Mouse (Mus musculus) thymus, adult 18-20 months (tissue): ENCODE data around the gene Cd47.
A peak's percentile ranks its signal among the peaks of the same experiment; 100 is the strongest.

Experiments
- DNase-seq, 2 experiments: peaks; one replicate each; pipeline ENCODE4 v3.0.0; 2022; ENCODE audit warnings: mixed read lengths in 2 of 2

The Cd47 gene

DNA sequence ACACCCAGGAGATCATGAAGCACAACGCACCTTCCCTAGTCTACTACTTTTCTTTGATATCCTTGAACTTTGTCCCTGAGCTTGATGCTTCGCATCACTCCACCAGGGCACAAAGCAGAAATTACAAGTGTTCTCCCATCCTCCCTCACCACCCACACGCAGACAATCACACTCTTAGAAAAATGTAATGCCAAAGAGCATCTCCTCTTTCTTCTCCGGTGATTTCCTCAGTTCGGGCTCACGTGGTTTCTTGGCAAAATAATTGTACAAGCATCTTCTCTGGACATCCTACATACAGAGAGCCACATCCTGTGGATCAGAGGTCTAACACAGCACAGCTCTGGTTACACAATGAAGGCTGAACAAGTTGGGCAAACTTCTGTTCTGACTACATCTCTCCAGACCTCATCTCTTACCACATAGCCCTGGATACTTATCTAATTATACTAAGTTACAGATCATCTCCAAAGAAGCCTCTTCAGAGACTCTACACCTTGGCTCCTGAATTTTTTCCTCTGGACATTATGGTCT is 36.4 kb downstream of the Cd47 start:
- DNase-seq = no peak

DNA sequence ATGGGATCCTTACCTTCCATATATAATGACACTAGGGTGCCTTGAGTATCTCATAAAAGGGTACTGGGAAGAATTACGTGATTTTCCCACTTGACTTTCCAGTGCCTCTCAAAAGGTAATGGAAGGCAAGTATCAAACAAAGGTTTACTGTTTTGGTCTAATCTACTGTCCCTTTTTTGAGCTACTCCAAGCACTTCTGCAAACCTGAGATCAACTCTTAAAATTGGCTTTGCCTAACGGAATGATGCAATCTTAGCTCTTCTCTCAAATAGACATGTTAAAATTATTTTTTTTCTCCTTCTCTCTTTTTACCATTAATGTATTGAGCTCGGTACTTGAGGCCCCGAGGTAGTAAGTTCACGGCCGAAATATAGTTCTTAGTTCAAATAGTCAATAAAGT is 38.6 kb downstream of the Cd47 start:
- no peak for DNase-seq

DNA sequence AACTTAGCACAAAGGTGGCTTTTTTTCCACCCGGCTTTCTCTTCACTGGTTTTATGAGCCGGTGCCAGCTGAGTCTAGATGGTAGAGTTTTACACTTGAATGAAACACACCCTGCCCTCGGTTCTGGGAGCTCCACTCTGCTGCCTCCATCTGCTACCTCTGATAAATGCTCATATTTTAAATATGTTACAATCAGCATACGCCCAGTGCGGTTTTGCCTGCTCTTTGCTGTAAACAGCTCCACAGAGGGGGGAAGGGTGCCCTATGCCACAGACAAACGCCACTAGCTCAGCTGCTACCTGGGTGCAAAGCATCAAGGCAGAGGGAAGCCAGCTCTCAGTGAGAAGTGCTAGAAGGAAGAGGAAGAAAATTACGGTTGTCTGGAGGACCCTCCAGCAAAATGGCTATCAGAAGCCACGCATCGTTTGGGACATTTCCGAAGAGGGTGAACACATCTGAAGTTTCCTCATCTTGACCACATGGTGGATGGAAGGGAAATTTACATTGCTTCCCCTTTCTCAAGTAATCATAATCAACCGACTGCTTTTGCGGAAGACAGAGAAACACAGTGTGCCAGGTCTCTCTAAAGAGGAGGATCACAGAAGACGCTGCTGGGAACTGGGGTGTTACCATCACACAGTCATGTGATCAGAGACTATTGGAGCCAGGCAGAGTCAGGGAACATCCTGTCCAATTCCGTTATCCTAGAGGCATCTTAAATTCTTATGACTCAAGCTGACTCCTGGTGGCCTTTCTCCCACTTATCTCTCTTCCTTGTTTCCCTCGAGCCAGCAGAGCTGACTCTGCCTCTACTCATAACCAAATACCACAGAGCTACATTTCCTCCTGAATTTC is 39.6 kb downstream of the Cd47 start:
- peak; percentile 84 to 93 for DNase-seq

DNA sequence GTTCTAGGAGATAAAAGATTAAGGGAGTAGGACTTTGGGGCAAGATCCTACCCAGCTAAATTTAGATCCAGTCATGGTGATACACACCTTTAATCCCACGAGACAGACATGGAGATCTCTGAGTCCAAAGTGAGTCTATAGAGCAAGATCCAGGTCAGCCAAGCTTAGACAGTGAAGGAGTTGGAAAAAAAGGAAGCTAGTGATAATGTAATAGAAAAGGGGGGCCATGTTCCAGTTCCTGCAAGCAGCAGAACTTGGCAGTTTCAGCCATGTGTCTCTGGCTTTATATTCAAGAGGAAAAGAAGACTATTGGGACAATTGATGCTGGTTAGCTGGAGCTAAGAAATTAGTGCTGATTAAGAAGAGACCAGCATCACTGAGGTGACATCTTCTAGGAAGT is 43.4 kb downstream of the Cd47 start:
- no peak for DNase-seq

DNA sequence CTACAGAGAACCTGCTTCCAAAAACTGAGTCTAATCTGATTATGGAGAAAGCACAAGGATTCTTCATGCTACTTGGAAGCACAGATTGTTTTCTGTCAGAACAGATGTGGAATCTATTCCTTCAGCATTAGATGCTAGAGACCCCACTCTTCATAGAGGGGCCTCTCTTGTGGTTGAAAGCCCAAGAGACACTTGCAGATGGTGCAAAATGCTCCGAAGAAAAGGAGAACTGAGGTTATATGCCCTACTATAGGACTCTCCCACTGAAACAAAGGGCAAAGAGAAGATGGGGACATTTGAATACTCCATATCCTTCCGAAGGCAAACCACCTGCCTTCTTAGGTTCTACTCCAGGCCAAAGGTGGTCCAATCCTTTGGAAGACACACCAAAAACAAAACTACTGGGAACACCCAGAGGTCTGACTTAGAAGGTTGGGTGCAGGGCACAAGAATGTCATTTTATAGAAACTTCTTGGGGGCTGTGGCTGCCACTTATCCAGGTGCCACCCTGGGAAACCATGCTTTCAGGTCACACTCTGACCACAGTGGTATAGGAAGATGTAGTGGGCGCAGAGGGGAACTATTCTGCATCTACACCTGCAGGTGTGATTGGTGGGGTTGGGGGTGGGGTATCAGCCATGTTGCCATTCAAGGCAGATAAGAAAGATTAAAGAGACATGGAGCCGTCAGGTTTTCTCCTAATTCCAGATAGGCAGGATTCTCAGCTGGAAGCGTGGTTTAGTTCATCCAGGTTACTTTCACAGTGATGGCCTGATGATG is 47.1 kb downstream of the Cd47 start:
- DNase-seq = peak in 1 of 2 experiments; percentile 65

DNA sequence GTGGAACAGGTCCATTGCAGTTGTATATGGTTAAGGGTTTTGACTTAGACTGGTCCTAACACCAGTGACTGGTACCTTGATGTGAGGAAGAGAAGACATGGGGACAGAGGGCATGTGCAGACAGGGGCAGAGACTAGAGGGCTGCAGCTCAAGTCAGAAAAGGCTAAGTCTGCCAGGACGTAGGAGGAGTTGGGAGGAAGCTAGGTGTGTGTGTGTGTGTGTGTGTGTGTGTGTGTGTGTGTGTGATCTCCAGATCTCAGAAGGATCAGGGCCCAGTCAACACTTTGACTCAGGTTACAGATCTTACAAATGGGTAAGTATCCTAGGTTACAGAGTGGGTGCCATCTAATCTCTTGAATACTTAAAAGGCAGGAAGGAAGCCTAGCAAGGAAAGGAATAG is 48.3 kb downstream of the Cd47 start:
- DNase-seq = no peak

DNA sequence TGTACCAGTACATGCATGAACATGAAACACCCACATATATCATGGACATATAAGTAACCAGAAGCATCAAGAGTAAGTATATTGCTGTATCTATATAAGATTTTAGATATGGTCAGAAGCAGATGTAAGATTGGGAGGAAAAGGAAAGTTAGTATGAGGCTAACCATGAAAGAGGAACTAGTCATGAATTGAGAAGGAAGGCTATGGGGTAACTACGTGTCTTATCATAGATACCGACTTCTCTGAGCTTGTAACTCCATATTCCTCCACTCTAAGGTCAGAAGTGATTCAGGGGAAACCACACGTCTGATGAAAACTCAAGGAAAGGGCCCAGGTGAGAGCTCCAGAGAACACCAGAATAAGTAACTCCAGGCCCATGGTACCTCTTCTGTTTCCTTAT is 52.6 kb downstream of the Cd47 start:
- DNase-seq = no peak

DNA sequence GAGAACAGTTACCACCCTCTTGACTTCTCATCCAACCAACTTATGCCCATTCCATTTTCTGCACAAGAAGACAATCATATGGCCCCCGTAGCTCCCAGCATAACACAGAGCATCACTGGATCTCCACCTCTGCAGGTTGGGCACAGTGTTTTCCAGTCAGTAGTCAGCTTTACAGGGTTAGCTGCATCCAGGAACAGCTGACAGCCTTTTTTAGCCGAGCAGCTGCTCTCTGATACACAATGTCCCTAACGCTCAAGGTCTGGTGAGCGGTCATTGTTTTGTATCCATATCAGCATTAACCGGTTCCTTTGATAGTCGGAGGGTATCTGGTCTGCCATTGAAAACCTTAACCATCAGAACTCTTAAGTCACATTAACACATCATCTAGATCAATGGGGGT is 53.3 kb downstream of the Cd47 start:
- no peak for DNase-seq

DNA sequence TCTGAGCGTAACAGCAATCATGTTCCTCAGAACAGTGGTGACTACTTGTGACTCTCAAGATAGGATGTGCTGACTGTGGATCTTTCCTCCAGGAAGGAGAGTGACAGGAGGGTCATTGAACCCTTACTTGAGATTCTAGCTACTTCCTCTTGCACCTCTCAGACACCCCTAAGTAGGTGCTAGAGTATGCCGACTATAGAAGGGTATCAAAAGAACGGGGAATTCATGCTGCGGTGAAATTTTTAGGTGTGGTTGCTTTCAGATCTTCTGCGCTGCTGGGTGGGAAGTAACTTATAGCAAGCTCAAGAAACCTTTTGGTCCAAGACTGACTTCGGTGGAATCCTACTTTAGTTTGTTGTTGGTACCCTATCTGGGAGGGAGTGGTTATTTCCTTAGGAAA is 53.9 kb downstream of the Cd47 start:
- peak in 1 of 2 experiments; percentile 59 for DNase-seq

DNA sequence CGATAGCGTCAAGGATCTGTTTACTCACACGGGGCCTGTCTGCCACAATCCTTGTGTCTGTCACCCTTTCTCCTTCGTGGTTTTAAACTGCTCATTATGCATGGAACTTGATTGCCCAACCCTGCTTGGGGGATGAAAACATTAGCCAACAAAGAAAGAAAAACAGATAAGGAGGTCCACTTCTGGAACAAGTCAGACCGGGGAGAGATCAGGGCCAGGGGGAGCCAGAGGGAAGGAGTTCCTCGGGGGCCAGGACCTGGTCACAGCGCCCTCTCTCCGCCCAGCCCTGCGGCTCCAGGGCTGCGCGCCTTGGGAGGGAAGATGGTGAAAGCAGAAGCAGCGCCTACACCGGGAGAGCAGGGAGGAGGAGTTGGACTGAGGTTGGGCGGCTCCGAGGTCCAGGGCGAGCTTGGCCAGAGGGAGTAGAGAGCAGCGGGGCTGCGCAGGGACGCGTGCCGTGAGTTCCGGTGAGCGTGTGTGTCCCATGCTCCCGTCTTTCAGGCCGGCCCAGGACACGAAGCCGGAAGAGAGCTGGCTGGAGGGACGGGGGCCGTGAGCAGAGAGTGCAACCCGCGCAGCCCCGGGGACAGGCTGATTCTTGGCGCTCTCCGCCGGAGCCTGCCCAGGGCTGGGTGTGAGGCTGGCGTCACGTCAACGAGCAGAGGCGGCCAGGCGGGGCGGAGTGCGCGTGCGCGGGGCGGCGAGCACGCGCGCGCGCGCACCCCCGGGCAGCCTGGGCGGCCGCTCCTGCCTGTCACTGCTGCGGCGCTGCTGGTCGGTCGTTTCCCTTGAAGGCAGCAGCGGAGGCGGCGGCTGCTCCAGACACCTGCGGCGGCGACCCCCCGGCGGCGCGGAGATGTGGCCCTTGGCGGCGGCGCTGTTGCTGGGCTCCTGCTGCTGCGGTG is 54.9 kb downstream of the Cd47 start:
- peak; percentile 88 to 89 for DNase-seq

DNA sequence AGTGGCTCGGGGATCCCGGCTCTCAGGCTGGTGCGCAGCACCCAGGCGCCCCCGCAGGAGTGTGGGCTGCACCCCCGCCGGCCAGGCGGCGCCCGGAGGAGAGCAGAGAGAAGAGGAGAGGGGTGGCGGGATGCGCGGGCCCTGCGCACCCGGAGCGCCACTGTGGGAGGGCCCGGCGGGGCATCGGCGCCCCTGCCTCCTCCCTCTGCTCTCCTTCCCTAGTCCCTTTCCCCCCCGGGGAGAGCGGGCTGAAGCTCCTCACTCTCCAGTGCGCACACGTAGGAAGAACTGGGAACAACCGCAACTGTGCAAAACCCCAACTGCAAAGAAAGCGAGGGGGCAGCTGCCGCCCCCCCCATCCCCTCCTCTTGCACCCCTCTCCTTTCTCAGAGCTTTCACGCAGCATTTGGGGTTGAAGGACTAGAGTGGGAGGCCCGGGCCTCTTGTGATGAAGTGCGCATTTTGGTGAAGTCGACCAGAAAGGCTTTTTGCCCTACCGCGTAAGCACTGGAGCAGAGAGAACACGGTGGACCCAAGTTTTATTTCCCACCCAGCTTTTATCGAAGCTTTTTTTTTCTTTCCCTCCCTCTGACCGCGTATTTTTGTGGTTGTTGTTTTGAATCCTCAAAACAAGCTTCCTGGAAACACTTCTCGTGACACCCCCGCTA is 55.6 kb downstream of the Cd47 start:
- no peak for DNase-seq

DNA sequence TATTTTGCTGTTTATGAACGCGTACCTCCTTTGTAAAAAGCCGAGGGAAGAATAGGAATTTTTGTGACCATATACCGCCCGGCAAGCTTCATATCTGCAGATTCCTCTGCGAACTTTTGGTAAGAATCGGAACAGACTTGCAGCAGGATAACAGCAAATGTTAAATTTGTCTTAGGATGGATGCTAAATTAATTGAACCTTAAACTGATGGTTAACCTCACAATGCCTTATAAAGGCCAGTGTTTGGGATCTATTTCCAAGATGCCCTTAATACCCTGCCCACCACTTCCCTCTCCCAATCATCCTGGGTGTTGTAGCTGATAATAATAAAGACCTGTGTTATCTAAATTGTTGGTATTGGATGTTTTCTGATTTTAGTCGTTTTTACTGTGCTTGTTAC is 56.3 kb downstream of the Cd47 start:
- no peak for DNase-seq

DNA sequence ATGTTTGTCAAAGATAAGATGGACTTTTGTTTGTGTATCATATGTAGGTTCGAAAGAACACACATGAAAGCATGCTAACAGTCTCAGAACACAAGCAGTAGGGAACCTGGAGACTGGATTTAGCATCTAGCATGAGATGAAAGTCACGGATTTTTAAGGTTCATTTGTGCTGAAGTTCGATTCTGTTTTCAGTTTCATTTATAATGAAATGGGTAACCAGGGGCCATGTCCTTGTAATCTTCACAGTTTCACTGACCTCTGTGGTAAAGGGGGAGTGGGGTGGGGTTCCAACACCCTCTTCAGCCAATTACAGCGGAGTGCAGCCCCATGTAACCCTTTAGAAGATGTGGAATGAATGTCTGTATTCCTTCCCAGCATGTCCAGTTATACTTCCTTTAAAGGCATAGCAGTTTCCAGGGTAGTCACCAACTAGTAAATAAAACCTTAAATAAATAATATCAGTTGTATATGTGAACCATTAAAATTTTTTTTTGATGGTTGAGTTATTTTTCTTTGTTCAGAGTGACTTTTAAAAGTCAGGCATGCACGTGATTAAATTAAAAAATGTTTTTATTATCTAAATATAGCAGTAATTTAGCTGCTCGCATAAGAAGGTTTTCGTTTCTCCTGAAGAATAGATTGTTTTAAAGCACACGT is 57.3 kb downstream of the Cd47 start:
- DNase-seq = no peak

DNA sequence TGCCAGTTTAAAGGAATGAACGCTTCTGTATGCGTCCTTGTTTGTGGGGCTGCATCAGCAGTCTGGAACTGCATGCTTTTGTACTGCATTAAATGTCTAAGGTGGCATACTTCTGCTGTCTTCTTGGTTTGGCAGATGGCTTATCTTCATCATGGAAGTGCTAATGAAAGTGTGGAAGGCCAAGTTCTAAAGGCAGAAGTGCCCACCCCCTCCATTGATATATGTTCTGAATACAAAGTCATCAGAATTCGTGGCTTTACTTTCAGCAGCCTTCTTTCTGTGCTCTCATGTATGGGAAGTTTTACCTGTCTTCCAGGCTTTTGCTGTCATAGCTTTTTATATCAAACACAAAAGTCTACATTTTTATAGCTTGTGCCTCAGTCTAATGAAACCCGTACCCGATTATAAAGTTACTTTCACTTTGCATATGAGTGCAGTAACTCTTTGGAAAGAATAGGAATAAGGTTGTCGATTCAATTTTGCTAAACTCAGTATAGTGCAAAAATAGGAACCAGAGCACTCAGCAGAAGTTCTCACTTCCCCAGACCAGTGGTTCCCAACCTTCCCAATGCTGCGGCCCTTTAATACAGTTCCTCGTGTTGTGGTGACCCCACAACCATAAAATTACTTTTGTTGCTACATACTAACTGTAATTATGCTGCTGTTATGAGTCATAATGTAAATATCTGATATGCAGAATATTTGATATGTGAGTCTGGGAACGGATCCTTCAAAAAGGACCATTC is 58.0 kb downstream of the Cd47 start:
- DNase-seq = no peak

DNA sequence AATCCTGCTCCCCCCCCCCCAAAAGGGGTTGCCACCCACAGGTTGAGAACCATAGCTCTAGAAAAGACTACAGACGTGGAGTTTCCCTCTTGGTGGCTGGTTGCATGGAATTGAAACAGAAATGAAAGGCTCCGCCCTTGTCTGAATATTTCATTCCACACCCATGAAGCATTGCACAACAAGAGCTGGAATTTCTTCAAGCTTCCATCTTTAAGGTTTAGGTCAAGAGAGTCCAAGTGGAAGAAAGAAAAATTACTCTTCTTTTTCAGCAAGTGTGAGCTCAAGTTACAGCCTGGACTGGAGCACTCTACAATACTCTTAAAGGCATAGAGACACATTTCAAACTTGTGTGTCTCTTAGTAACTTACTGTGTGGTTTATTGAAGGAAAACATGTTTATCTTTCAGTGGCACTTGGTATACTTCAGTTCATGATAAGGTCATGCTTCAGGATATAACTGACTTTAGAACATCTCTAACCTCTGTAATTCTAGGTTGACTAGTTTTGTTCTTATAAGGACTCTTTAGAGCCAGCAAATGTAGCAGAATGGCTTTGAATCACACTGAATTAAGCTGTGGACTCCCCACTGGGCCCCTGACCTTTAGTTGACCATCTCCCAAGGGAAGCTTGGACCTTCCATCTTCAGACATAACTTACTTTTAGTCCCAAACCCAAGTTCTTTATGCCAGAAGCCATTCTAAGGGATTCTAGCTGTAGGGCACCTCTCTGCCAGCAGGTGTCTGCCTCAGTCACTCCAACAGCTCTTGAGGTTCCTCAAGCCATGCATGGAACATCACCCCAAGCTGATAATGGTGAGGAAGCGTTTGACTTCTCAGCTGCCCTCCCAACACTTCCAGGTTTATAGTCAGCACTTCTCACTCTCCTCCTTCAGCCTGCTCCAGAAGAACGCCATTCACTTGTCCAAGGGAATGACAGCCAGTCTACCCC is 58.8 kb downstream of the Cd47 start:
- peak in 1 of 2 experiments; percentile 46 for DNase-seq

DNA sequence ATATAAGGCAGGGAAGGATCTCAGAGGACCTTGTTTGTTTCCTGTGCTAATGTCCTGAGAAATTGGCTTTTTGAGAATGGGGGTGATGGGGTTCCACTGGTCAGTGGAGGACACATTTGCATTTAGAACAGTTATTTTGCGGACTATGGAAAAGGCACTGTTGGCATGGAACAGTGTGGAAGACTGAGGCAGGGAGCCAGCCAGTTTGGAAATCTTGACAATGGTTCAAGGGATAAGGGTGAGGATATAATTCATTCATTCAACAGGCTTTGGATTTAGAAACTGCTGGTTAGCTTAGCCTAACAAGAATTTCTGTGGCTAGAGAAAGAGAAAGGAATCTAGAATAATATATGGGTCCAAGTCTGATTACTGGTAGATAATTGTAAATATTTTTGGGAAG is 61.7 kb downstream of the Cd47 start:
- DNase-seq = no peak

DNA sequence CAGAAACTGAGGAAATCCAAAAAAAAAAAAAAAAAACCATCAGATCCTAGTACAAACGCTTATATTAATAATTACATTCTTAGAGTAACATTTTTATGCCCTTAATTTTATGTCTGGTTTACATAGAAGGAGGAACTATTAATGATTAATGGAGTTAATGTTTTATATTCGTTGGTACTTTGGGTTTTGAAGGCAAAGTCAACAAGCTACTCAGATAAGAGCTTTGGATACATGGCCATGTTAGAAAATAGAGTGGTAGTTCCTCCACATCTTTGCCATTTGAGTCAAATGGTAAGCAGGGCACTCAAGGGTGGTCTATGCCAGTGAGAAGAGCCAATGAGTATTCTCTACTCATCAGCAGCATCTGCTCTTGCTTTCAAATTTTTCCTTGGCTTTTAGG is 66.3 kb downstream of the Cd47 start:
- no peak for DNase-seq

DNA sequence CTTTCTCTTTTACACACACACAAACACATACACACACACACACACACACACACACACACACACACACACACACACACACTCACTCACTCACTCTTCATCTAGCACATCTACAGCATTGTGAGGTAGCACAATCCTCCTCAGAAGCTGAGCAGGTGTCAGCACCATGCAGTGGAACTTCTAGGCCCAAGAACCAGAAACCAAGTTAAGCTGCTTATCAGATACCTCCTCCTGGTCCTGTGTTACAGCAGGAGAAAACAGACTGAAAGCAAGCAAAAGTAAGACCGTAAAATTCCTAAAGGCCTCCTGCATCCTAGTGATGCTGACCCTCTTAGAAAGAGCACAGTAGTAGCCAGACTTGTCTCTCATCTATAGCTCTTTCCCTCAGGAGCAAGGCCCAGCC is 67.9 kb downstream of the Cd47 start:
- DNase-seq = no peak

DNA sequence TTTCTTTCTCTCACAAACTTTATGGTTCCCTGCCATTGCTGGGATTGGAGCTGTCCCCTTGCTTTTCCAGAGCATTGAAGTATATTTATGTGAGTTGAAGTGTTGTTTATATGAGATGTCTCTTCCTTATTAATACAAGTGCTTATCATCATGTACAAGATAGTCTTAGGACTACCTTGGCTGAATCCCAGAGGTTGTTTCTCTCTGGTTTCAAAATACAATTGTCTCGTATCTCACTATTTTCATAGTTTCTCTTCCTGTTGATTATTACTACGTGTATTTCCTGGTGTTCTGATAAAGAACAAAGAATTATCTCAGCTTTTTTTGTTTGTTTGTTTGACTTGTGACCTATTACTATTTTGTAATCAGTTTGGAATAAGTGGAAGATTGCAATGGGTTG is 73.6 kb downstream of the Cd47 start:
- DNase-seq = no peak

DNA sequence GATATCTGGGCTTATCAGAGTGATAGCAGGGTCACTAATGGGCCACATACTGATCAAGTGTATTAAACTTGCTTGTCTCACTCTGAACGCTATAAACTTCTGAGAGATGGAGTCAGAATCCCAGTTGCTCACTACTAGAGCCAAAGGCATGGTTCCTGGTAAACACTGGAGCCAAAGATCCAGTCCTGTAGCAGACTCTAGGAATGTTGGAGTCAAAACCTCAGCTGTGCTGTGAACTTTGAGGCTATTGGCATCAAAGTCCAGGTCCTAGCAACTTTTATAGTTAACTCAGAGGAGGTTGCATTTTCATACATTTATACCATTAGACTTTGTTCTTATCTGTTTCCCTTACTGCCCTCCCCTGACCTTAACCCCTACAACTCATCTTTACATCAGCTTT is 74.2 kb downstream of the Cd47 start:
- no peak for DNase-seq
